Mouse (Mus musculus): ENCODE measurements around the gene Nup43. TPM values are rescaled to one million over a fixed set of nuclear protein-coding genes. Genes with fewer than 3 reads are reported as not detected.

The Nup43 gene
- polyA plus RNA-seq (2017; shearing (Covaris generic)), result 24.0 TPM

DNA sequence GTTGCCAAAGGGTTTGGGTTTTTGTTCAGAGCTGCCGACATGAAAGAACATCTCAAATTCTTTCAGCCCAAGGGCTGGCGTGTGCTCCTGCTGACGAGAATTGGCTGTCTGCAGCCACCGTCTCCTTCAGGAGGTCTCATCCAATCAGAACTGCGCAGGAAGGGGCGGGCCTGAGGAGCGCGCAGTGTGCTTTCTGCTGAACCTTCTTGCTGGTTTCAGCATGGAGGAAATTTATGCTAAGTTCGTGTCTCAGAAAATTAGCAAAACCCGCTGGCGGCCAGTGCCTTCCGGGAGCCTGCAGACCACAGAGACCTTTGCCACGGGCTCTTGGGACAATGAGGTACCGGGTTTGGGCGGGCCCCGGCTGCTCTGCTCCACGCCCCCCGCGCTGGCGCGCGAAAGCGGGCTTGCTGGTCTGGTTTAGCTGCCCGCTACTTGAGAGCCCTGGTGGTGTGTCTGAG, at the start of gene Nup43:
Gene Nup43, plus strand, starts transcription at position 162 of the 461 bp plus-strand sequence.

GRCm38 (mm10) chr10:7680731-7681301, 13.5 kb downstream of the Nup43 start, which contains the start of the genes Pcmt1 and Lats1:
Gene Pcmt1 (minus strand): TSS chr10:7681136.
Gene Lats1 (plus strand): TSS chr10:7681214.

DNA sequence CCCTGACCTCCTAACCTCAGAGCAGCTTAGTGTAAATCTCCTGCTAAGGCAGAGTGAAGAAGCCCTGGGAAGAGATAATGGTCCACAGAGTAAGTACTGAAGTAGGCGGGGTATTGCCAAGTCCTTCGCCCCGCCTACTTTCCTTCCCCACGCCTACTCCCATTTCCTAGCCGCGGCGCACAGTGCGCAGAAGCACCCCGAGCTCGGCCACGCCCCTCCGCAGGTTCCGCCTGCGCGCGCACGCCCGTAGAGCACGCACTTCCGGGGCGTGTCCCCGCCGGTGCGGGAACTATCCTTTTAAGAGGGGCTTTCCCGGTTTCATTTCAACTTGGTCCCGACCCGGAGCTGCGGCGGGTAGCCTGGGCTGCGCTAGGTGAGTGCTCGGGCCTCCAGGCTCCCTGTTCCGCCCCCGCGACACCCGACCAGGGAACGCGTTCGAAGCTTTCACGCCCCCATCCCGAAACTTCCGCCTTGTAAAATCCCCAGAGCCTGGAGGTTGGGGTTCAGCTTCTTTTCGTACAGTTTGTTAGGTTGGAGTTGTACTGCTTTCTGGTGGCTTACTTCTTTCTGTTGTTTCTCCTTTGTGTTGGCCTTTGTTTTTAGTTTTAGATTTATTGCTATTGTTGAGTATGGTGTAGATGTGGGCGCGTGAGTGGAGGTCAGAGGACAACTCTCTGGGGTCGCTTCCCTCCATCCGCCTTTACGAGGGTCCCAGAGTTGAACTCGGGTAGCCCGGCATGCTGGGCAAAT, 58.6 kb downstream of the Nup43 start, which contains the start of gene Katna1:
Gene Katna1, plus strand, starts transcription at position 250 of the 750 bp plus-strand sequence.

Other genes with a start within 250 kb of the Nup43 start
- gene Ulbp1, start 193.9 kb upstream of the Nup43 start, polyA plus RNA-seq (2017; shearing (Covaris generic)), result 8.8 TPM
- 0.21 TPM for gene Lrp11, start 77.7 kb upstream of the Nup43 start, polyA plus RNA-seq (2017; shearing (Covaris generic))
- gene Pcmt1, start 13.6 kb downstream of the Nup43 start, polyA plus RNA-seq (2017; shearing (Covaris generic)), result 116 TPM
- 4.2 TPM for gene Lats1, start 13.7 kb downstream of the Nup43 start, polyA plus RNA-seq (2017; shearing (Covaris generic))
- gene Katna1, start 58.5 kb downstream of the Nup43 start, polyA plus RNA-seq (2017; shearing (Covaris generic)), result 88.2 TPM
- 82.8 TPM for gene Ginm1, start 125.3 kb downstream of the Nup43 start, polyA plus RNA-seq (2017; shearing (Covaris generic))
- 107 TPM for gene Ppil4, start 125.4 kb downstream of the Nup43 start, polyA plus RNA-seq (2017; shearing (Covaris generic))
- gene Zc3h12d, start 165.0 kb downstream of the Nup43 start, polyA plus RNA-seq (2017; shearing (Covaris generic)), result 27.5 TPM